Mouse (Mus musculus): ENCODE results near the gene Mlip.

- TF ChIP-seq GATA1 (IDR thresholded peaks at IDR 0.05; ENCODE audit: low read length) = no peak
- no peak for TF ChIP-seq TAL1 (IDR thresholded peaks at IDR 0.05; ENCODE audit: low read length)
Observed at GRCm38 (mm10) chr9:77179486-77179885, 173.3 kb downstream of the Mlip start.

All from erythroblast, embryonic 14.5 days (primary cell).